Mouse (Mus musculus) neural tube, embryonic 14.5 days (tissue): ENCODE results near the gene Calb2. TPM values are rescaled to one million over a fixed set of nuclear protein-coding genes. Genes with fewer than 3 reads are reported as not detected.

Source experiments
- polyA plus RNA-seq: library from polyadenylated mRNA; unstranded; fragments of >200 nt; fragmentation: Nextera tagmentation; extraction: Ambion mirVana; gene quantifications from 2 replicates; pipeline ENCODE4 v1.2.1, GENCODE M21; 2014

Gene Calb2
- polyA plus RNA-seq, 1 experiment from 2014 or later = 42.7 TPM

Other genes starting within 250 kb of the Calb2 start
- 1.0 and 1.1 TPM in 2 replicates for gene Marveld3, start 206.0 kb downstream of the Calb2 start, polyA plus RNA-seq
- gene Tat, start 177.8 kb downstream of the Calb2 start, polyA plus RNA-seq = not detected in 2 replicates
- gene Chst4, start 128.5 kb downstream of the Calb2 start, polyA plus RNA-seq = not detected in 2 replicates
- gene Zfp612, start 88.5 kb downstream of the Calb2 start, polyA plus RNA-seq = 21.6 and 25.1 TPM in 2 replicates
- gene Gm21964, start 67.0 kb downstream of the Calb2 start, polyA plus RNA-seq = not detected in 2 replicates
- not detected in 2 replicates for gene Gm17720, start 65.5 kb downstream of the Calb2 start, polyA plus RNA-seq
- 9.6 and 13.2 TPM in 2 replicates for gene Cmtr2, start 47.5 kb upstream of the Calb2 start, polyA plus RNA-seq
- 0.22 and 0.37 TPM in 2 replicates for gene Hydin, start 98.8 kb upstream of the Calb2 start, polyA plus RNA-seq